Mouse (Mus musculus): ENCODE results near the gene Nol10. TPM values are rescaled to one million over a fixed set of nuclear protein-coding genes. Genes with fewer than 3 reads are reported as not detected.

Nol10 gene
- 7.1 TPM for polyA plus RNA-seq (2014; fragmentation: Illumina TruSeq; extraction: RNeasy Lipid Tissue Mini Kit (QIAGEN cat#74804); ENCODE audit: low replicate concordance)

GRCm38 (mm10) chr12:17348048-17349036 is at the start of gene Nol10:
Gene Nol10 (plus strand): TSS chr12:17348458.

GRCm38 (mm10) chr12:17329259-17329658 is 19.0 kb upstream of the Nol10 start, which contains the start of gene Atp6v1c2:
Gene Atp6v1c2 (minus strand): TSS chr12:17329359.

Other genes with a start within 250 kb of the Nol10 start
- gene Kcnf1, start 171.6 kb upstream of the Nol10 start, polyA plus RNA-seq (2014; fragmentation: Illumina TruSeq; extraction: RNeasy Lipid Tissue Mini Kit (QIAGEN cat#74804); ENCODE audit: low replicate concordance) = 0.89 TPM
- gene Pdia6, start 81.9 kb upstream of the Nol10 start, polyA plus RNA-seq (2014; fragmentation: Illumina TruSeq; extraction: RNeasy Lipid Tissue Mini Kit (QIAGEN cat#74804); ENCODE audit: low replicate concordance) = 47.2 TPM
- gene Atp6v1c2, start 19.1 kb upstream of the Nol10 start, polyA plus RNA-seq (2014; fragmentation: Illumina TruSeq; extraction: RNeasy Lipid Tissue Mini Kit (QIAGEN cat#74804); ENCODE audit: low replicate concordance) = not detected
- gene Odc1, start 196.3 kb downstream of the Nol10 start, polyA plus RNA-seq (2014; fragmentation: Illumina TruSeq; extraction: RNeasy Lipid Tissue Mini Kit (QIAGEN cat#74804); ENCODE audit: low replicate concordance) = 112 TPM

Measured in small intestine, adult 10 weeks (tissue).